Mouse (Mus musculus) bone marrow macrophage, adult 2 months (primary cell): ENCODE measurements around the gene Tfdp2. TPM values are rescaled to one million over a fixed set of nuclear protein-coding genes. Genes with fewer than 3 reads are reported as not detected.
A peak's percentile ranks its signal among the peaks of the same experiment; 100 is the strongest.
"Not testable (repeated sequence)": the region's sequence is repeated elsewhere in the genome, so short reads cannot be mapped to it uniquely, and the experiment has no call there.

ENCODE experiments used
- H3K27ac ChIP-seq: 2 replicates; pipeline ENCODE4 v1.5.1; 2012; ENCODE audit warnings: low read depth, low read length; ENCODE audit not compliant: insufficient read depth
- H3K4me1 ChIP-seq: 2 replicates; pipeline ENCODE4 v1.6.1; 2012; ENCODE audit warnings: low read length; ENCODE audit not compliant: control insufficient read depth, insufficient read depth
- H3K4me3 ChIP-seq: 2 replicates; pipeline ENCODE4 v1.5.1; 2012; ENCODE audit warnings: mild to moderate bottlenecking, low read length, moderate library complexity; ENCODE audit not compliant: insufficient read depth
- CTCF ChIP-seq: IDR thresholded peaks from 2 replicates; pipeline ENCODE4 v1.5.1; 2012; ENCODE audit warnings: low read depth, mild to moderate bottlenecking, low read length, moderate library complexity
- POLR2A ChIP-seq: IDR thresholded peaks from 2 replicates; pipeline ENCODE4 v1.6.1; 2012; ENCODE audit warnings: mild to moderate bottlenecking, low read depth, low read length, borderline replicate concordance
- polyA plus RNA-seq: library from polyadenylated mRNA; stranded (reverse); fragments of >200 nt; gene quantifications from 2 replicates; pipeline ENCODE4 v1.2.4, GENCODE M21; 2012; ENCODE audit not compliant: missing spikeins, insufficient read depth, insufficient read length

Tfdp2 gene
- polyA plus RNA-seq, 1 experiment: 13.4 TPM

DNA sequence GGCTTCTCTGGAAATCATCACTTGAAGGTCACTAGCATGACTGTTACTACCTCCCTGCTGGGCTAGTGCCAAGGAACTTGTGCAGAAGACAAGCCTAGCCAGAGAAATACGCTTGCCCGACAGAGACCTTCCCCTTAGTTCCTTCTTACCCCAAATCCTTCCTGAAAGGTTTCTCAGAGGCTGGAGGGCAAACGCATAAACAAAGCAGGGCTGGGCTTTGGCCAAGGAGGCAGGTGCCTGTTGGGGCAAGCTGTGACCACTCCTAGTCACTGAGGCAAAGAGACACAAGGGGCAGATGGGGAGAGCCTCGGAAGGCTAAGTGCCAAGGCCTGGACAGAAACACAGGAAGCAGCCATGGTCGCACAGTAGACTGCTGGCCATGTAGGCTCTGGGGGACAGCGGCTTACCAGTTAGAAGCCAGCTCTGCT, 130.4 kb downstream of the Tfdp2 start:
- peaks cover 24% of the 10 kb centered on the region for H3K4me1 ChIP-seq
- no peak overlapping the region for H3K4me3 ChIP-seq
- no peak overlapping the region for H3K27ac ChIP-seq
- TF ChIP-seq POLR2A (no peak), CTCF (no peak)

DNA sequence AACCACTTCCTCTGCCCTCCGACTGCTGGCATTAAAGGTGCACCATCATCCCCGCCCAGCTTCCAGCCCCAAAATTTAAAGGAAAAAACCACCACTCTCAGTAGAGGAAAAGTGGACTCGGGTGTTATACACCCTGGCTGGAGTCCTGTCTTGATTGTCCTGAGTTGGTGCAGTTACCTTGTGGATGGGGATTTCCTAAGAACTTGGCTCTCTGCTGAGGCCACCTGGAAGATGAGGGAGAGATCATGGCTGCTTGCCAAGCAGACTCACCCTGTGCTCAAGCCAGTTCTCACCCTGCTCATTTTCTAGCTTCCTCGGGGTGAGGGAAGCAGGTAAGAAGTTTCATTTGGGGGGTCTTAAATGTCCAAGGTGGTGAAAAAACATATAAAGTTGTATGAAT, 132.2 kb downstream of the Tfdp2 start:
- no peak overlapping the region for H3K4me3 ChIP-seq
- H3K27ac ChIP-seq: no peak overlapping the region
- no peak for TF ChIP-seq POLR2A
- no peak for TF ChIP-seq CTCF
- peaks cover 24% of the 10 kb centered on the region for H3K4me1 ChIP-seq

DNA sequence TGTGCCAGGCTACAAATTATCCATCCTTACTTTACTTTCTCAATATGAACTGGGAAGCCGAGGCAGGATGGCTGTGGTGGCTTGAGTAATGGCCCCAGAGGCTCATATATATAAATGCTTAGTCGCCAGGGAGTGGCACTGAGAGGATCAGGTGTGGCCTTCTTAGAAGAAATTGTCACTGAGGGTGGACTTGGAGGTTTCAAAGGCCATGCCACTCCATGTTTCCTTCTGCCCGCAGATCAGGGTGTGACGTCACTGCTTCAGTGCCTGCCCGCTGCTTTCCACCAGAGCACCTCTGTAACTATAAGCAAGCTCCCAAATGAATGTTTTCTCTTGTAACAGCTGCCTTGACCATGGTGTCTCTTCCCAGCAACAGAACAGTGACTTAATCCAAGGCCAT, 135.1 kb downstream of the Tfdp2 start:
- no peak for TF ChIP-seq CTCF
- no peak for TF ChIP-seq POLR2A
- Histone ChIP-seq H3K4me1 (peaks cover 12% of the 10 kb centered on the region), H3K27ac (no peak overlapping the region)

DNA sequence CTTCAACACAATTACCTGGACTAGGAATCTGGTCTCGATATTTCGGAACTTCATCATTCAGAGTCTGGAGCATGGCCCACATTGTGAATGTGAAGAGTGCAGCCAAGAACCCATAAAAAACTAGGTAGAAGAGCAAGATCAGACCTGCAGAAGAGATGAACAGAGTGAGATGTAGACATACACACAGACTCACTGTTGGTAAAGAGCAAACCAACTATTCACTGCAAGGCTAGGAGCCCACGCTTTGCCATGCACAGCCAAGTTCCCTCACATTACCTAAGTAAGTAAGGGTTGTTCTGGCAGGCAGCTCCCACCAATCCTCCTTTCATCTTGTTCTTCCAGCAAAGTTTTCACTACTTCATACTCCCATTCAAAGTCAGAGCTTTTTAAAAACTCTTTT, 149.7 kb downstream of the Tfdp2 start:
- Histone ChIP-seq H3K4me1 (peaks cover 13% of the 10 kb centered on the region), H3K27ac (no peak overlapping the region), H3K4me3 (no peak overlapping the region)
- TF ChIP-seq POLR2A (no peak), CTCF (no peak)

More for the DNA sequence above, 135.1 kb downstream of the Tfdp2 start:
- H3K4me3 ChIP-seq: no peak overlapping the region

DNA sequence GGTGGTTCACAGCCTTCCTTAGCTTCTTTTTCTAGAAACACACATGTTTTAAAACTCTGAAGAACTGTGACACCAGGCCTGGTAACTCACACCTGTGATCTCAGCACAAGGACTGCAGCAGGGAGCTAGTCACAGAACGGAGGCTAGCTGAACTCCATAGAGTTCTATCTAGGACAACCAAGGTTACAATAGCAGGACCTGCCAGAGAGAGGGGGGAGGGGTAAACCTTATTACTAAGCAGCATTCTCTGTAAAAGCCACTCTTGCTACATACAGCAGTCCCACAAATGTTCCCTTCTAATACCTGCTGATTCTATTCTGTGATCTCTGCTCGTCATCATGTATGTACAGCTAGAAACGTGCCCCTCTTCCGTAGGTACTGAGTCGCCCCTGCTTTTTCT, 152.8 kb downstream of the Tfdp2 start:
- no peak overlapping the region for H3K27ac ChIP-seq

DNA sequence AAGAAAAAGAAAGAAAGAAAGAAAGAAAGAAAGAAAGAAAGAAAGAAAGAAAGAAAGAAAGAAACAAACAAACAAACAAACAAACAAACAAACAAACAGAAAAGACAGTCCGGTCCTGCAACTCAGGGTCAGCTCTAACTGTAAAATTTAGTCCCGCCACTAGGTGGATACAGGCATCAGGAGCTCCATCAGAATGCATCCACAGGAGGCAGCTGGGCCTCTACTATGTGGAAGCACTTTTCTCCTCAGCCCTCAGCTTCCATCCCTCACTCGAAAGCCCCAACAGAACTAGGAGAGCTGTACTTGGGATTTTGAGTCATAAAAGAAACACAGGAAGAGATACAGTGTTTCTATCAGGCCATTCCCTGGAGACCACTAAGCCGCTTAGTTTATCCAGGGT, 153.9 kb downstream of the Tfdp2 start:
- TF ChIP-seq POLR2A (no peak), CTCF (peak; percentile 38; the same call in 1 of the 2 replicates)
- Histone ChIP-seq H3K4me1 (peaks cover 16% of the 10 kb centered on the region), H3K27ac (peak overlapping the region; percentile 22; the same call in 1 of the 2 replicates), H3K4me3 (no peak overlapping the region)

More for the DNA sequence above, 152.8 kb downstream of the Tfdp2 start:
- Histone ChIP-seq H3K4me3 (no peak overlapping the region), H3K4me1 (peaks cover 16% of the 10 kb centered on the region)
- TF ChIP-seq POLR2A (no peak), CTCF (no peak)

DNA sequence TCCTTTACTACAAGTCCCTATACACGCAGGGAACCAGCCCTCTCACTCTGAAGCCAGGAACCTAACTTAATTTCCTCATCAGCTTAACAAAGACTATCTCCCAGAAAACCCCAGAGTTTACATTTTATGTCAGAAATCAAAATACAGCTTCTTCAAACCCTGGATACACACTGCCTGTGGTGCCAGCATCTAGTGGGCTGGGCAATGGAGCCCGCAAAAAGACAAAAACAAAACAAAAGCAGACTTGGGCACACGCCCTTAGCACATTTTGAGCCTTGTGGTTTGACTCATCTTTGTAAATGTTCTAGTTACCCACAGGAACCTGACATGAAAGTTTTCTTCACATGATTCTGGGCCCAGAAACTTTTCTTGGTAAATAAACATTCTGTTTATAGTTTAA, 154.4 kb downstream of the Tfdp2 start:
- TF ChIP-seq CTCF (no peak), POLR2A (no peak)
- H3K4me1 ChIP-seq: peaks cover 19% of the 10 kb centered on the region
- H3K4me3 ChIP-seq: no peak overlapping the region
- peak overlapping the region; percentile 22 for H3K27ac ChIP-seq

DNA sequence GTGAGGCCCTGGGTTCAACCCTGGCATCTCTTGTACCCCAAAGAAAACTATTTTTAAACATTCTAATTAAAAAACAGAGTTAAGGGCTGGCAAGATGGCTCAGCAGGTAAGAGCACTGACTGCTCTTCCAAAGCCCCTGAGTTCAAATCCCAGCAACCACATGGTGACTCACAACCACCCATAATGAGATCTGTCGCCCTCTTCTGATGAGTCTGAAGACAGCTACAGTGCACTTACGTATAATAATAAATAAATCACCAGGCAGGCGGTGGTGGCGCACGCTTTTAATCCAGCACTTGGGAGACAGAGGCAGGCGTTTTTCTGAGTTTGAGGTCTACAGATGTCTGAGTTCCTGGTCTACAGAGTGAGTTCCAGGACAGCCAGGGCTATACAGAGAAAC, 155.7 kb downstream of the Tfdp2 start:
- H3K4me1 ChIP-seq: peaks cover 28% of the 10 kb centered on the region
- H3K4me3 ChIP-seq, H3K27ac ChIP-seq: not testable (repeated sequence)

DNA sequence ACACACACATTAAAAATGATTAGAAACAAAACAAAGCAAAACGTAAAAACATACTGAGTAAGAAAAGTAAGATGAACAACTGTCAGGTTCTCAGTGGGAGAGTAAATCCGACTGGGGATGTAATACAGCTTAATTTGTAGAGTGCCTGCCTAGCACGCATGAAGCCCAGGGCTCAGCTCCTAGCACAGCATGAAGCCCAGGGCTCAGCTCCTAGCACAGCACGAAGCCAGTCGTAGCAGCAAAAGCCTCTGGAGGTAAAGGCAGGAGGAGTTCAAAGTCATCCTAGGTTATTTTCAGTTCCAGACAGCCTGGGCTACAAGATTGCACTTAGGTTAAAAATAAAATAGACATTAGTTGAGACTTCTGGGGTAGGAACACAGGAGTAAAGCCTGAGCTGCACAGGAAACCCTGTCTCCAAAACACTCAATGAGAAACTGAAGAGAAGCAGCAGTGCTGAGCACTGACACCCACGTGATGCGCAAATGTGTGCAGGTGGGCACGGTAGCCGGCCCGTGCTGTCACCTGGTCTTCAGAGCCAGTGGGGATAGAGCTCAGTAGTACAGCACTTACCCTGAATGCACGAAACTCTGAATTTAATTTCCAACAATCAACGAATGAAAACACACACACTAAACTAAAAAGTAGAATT, 157.2 kb downstream of the Tfdp2 start:
- Histone ChIP-seq H3K4me1 (peaks cover 32% of the 10 kb centered on the region), H3K4me3 (no peak overlapping the region), H3K27ac (no peak overlapping the region)
- TF ChIP-seq POLR2A (no peak), CTCF (no peak)

DNA sequence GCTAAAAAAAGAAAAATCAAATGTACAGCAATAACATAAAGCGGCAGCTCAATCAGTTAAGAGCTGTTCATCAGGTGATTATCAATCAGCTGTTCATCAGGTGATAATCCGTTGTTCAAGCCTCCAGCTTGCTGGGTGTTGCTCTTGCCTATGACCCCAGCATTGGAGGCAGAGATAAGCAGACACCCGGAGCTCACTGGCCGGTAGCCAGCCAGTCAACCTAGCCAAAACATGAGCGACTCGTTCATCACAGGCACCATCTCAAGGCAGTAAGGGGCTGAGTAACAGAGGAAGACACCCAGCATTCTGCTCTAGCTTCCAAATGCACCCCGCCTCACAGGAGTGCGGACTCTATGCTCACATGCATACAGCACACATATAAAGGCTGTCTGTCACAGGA, 157.7 kb downstream of the Tfdp2 start:
- Histone ChIP-seq H3K27ac (no peak overlapping the region), H3K4me1 (peaks cover 35% of the 10 kb centered on the region), H3K4me3 (no peak overlapping the region)
- no peak for TF ChIP-seq CTCF

DNA sequence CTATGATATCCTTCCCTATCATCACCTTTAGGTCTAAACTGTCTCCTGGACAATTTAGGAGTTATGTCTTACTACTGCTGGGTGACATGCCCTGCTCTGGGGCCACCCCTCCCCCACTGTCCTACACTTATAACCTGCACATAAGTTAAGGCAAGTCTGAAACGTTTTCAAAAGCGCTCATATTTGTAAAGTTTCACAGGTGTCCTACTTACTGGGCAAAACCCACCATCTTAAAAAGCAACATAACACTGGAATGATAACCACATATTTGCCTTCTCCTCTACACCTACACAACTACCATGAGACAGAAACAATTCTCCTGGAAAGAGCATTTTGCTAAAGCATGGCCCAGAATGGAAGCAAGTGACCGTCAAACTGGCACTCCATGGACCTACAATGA, 164.0 kb downstream of the Tfdp2 start:
- TF ChIP-seq POLR2A: no peak
- TF ChIP-seq CTCF: no peak
- Histone ChIP-seq H3K27ac (no peak overlapping the region), H3K4me1 (peaks cover 28% of the 10 kb centered on the region), H3K4me3 (no peak overlapping the region)
